Mouse (Mus musculus) thymus, postnatal 0 days (tissue): ENCODE results near the gene Golm1. TPM values are rescaled to one million over a fixed set of nuclear protein-coding genes. Genes with fewer than 3 reads are reported as not detected.

Experiments
- DNase-seq: peaks from one replicate; pipeline ENCODE4 v3.0.0-alpha.2; 2015; ENCODE audit warnings: low spot score
- polyA plus RNA-seq: library from polyadenylated mRNA; unstranded; fragments of >200 nt; fragmentation: Nextera tagmentation; extraction: Ambion mirVana; gene quantifications from 2 replicates; pipeline ENCODE4 v1.2.1, GENCODE M21; 2015

Gene Golm1
- polyA plus RNA-seq, 1 experiment from 2014 or later = 3.9 TPM

GRCm38 (mm10) chr13:59648598-59648997 is 27.0 kb downstream of the Golm1 start:
- DNase-seq = no peak

DNA sequence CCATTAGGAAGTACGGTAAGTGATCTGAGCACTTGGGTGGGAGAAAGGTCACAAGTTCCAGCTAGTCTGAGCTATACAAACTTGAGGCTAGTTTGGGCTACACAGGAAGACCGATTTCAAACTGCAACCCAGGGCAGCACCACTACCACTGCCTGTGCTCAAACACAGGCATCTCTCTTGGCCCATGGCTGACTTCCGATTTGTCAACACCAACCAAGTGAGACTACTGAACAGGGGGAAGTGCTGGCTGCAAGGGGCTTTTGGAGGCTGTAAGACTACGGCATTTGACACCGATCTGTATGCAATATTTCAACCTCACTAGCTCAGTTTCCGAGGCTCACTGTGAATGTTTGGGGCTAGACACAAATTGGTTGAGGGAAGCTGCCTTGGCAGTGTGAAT is 28.1 kb downstream of the Golm1 start:
- no peak for DNase-seq

GRCm38 (mm10) chr13:59646674-59647244 is 28.9 kb downstream of the Golm1 start:
- DNase-seq = no peak

GRCm38 (mm10) chr13:59645491-59645890 is 30.1 kb downstream of the Golm1 start:
- no peak for DNase-seq

- DNase-seq = no peak
These were observed 32.8 kb downstream of the Golm1 start for GRCm38 (mm10) chr13:59642818-59643217.

GRCm38 (mm10) chr13:59640178-59640440 is 35.5 kb downstream of the Golm1 start:
- DNase-seq = no peak

DNA sequence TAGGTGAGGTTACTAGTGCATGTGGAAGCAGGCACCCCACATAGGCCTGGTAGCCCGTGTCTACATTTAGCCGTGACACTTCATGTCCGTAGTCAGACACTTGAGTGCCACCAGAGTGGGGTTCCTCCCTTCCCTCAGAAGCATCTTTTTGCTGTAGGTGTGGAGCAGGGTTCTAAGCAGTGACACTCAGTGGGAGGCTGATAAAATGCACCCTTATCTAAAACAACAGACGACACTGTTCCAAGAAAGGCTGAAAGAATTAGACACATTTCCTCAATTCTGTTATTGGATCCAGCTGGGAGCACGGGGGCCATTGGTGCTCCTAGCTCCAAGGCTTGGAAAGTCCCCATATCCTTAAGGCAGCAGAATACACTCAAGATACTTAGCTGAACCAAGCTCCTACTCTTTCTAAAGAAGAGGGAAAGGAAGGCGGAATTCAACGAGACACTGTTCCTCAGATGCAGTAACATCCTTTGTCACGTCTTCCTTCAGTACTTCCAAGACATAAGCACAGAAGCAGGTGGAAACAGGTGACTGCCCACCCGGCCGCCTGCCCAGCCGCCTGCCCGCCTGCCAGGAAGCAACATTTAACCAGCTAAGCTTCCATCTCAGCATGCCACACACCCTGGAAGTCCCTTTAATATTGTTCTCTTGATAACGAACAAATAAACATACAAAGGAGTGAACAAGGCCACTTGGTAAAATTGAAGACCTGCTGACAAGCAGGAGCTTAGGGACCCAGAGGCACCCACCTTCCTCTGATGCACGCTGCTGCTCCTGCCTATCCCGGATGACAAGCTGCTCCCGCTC is 36.0 kb downstream of the Golm1 start:
- DNase-seq = no peak

DNA sequence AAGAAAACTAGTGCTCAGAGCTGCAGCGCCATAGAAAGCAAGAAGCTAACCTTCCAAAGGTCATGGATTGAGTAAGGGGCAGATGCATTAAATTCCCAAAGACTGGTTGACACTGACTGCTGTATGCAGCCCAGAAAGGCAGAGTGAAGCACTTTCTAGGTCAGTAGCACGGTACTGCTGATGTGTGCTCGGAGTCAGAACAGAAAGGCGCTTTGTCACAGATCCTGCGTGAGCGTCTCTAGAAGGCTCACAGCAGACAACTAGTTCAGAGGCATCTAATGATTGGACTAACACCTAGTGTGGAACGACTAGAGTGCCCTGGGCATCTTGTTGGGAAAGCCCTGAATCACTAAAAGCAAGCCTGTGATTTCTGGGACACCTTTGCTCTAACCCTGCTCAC is 37.8 kb downstream of the Golm1 start:
- DNase-seq = no peak

DNA sequence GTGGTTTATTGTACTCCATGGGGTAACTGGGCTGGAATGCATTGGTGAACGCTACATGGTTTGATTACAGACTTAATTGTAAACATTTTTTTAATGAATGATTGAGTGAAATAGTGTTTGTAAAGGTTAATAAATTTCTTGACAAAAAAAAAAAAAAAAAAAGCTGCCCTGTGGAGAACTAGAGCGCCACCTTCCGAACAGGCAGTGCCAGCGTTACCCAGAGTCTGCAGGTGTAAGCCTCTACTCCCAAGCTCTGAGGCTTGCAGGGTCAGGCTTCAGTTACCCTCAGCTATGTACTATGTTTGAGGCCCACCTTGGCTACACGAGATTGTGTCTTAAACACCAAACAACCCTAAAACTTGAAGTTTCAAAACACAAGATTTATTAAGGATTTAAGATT is 41.0 kb downstream of the Golm1 start:
- DNase-seq = peak; percentile 10

GRCm38 (mm10) chr13:59626739-59627138 is 48.9 kb downstream of the Golm1 start:
- DNase-seq = no peak

DNA sequence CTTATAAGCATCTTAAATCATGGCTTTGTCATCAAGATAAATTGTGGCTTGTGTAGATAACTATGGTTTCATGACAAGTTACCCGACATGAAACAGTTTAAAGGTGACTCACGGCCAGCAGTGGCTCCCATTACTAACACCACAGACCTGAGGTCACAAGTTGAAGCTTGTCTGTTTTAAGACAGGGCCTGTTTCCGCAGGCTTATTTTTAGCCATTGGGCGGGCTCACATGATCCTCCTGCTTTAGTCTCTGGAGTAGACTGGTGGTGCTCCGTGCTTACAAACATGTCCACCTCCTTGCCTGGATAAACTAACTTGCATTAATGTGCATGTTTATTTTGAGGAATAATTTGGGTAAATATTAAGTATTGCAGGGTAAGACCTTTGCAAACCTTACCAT is 50.7 kb downstream of the Golm1 start:
- DNase-seq = no peak

DNA sequence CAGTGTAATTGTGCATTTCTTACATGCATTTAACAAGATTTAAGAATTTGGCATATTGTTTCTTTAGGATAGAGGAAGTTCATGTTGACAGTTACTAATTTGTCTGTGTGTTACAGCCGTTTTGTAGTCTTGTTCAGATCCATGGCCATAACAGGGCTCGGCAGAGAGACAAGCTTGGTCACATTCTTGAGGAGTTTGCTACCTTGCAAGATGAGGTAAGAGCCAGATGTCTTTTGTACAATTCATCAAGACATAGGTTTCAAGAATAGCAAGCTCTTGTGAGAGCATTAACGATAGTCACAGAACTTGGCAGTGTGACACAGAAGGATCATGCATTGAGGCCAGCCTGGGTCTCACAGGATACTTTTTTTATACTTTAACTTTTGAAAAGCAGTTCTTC is 51.2 kb downstream of the Golm1 start:
- no peak for DNase-seq

DNA sequence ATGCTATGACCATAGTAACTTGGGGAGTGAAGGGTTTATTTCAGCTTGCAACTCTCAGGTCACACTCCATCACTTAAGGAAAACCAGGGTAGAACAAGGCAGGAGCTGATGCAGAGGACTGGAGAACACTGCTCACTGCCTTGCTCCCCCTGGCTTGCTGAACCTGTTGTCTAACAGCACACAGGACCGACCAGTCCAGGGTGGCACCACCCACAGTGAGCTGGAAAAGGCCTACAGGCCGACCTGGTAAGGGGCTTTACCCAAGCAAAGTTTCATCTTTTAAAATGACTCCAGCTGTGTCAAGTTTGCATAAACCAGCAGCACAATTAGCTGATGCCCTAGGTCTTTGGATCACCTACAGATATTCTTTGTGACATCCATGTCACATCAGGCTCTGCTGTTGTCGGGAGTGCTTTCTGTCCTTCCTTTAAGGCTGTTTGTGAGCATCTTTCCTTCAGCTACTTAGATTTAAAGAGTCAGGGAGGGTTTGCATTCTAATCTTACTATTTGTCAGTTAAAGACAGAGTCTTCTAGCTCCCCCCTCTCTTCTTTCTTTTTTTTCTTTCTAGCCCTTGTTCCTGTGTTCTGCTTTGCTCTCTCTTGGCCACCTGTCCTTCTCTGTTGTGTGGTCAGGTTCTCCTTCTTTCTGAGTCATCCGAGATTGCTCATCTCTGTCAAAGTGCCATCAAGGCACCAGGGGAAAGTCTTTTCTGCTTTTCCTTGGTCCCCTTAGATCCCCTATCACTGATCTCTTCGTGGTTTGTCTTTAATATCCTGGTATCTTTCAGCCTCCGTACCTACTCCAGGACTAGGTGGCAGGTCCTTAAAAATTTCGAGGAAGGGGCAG is 53.7 kb downstream of the Golm1 start:
- DNase-seq = no peak

GRCm38 (mm10) chr13:59618463-59618862 is 57.1 kb downstream of the Golm1 start:
- DNase-seq = no peak

GRCm38 (mm10) chr13:59615554-59615953 is 60.1 kb downstream of the Golm1 start:
- DNase-seq = no peak

GRCm38 (mm10) chr13:59615152-59615551 is 60.5 kb downstream of the Golm1 start:
- no peak for DNase-seq

DNA sequence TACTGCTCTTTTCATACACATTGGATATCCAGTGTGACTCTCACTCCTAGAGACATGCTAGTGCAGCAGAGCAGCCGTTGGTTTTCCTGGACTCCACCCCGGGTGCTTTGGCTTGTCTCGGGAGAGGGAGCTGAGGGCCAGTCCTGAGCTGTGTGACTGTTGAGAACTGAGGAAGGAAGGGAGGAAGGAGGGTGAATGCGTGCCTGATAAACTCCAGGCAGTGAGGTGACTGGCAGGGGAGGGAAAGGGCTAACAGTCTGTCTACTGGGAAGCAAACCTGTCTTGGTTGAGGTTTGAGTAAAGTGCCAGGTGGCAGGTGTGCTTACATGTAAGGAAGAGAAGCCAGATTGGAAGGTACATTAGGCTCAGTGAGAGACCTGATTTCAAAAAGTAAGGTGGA is 61.7 kb downstream of the Golm1 start:
- no peak for DNase-seq

DNA sequence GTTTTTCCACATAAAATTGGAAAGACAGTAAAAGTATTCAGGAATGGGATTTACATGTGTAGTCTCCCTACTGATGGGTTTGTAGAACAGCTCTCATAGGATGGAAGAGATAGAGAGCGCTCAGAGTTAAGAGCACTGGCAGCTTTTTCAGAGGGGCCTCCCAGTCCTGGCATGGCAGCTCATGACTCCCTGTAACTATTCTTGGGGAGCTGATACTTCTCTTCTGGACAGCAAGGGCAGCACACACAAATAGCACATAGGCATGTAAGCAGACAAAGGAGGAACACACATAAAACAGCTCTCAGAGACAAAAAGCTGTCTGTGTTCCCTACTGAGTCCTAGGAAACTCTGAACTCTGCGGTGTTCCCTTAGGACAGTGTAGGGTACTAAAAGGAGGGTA is 65.2 kb downstream of the Golm1 start:
- no peak for DNase-seq

GRCm38 (mm10) chr13:59609885-59610284 is 65.7 kb downstream of the Golm1 start:
- no peak for DNase-seq

DNA sequence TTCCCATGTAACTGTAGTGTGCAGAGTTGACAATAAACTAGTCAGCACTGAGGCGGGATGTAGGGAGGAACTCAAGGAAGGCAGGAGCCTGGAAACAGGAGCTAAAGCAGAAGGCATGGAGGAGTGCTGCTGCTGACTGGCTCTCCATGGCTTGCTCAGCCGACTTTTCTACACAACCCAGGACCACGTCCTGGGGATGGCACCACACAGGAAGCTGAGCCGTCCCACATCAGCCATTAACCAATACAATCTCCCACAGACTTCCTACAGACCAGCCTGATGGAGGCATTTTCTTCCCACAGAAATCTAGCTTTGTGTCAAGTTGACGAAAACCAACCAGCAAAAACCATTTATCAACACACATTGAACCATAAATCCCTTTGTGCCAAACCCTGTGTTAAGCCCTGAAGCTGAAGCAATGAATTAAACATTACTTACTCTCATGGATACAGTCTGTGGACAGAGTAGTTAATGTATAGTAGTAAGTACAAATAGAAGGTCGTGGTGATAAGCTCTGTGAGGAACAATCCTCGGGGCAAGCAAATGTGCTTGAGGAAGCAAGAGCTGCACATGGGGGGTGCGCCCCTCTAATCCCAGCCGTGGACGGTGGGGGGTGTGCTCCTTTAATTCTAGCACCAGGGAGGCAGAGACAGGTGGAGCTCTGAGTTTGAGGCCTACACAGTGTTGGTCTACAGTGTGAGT is 70.2 kb downstream of the Golm1 start:
- DNase-seq = no peak

- DNase-seq = no peak
These were observed 71.1 kb downstream of the Golm1 start for GRCm38 (mm10) chr13:59604511-59604910.

GRCm38 (mm10) chr13:59603096-59603495 is 72.5 kb downstream of the Golm1 start:
- no peak for DNase-seq
